Mouse (Mus musculus) liver, embryonic 14.5 days (tissue): ENCODE data around the gene Ngfr.

Experiments
- CTCF ChIP-seq: IDR thresholded peaks from 2 replicates; pipeline ENCODE4 v1.5.1; 2016; ENCODE audit warnings: antibody characterized with exemption, low read depth, control low read depth
- EP300 ChIP-seq: IDR thresholded peaks from 2 replicates; pipeline ENCODE4 v1.6.1; 2016; ENCODE audit warnings: antibody characterized with exemption, low read depth

DNA sequence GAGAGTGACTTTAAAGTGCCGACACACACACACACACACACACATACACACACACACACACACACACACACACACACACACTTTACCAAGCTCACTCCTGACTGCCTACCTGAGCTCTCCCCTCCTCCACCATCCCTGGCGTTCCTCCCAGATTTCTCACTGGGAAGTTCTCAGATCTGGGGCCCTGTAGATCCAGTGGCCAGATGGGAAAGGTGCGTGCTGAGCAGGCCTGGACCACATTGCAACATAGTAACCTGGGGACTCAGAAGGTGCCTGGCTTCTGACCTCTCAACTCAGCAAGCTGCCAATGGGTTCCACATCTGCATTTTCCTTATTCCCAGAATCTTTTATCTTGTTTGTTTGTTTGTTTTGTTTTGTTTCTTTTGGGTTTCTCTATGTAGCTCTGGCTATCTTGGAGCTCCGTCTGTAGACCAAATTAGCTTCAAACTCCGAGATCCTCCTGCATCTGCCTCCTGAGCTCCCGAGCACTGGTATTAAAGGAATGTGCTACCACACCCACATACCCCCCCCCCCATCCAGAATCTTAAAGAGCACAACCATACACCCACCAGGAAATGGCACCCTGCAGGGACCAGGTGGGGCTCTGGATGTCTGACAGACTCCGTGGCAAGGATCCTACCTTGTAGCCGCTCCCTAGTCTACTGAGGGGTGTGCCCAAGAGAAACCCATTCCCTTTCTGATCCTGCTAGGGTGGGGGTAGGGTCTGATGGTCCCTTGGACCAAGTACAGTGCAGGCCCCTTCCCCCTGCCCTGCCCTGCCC lies 42.8 kb downstream of the Ngfr start:
- TF ChIP-seq CTCF (no peak), EP300 (no peak)
